Mouse (Mus musculus): ENCODE measurements around the gene Exosc5. TPM values are rescaled to one million over a fixed set of nuclear protein-coding genes. Genes with fewer than 3 reads are reported as not detected.

Gene Exosc5
- polyA plus RNA-seq, 2 experiments: 63.0 to 64.9 TPM

GRCm38 (mm10) chr7:25688810-25689586, 30.0 kb downstream of the Exosc5 start:
- under 1% methylated on average over 35 of the region's 52 CpGs for WGBS
- Histone ChIP-seq H3K9me3 (ENCODE audit: control insufficient read depth, low read length) (no peaks in the 10 kb centered on the region), H3K4me2 (replicated peaks; ENCODE audit: low read depth, low read length, severe bottlenecking) (peak overlapping the region; percentile 90), H3K36me3 (ENCODE audit: control insufficient read depth, insufficient read depth, low read length) (no peaks in the 10 kb centered on the region), H3K9ac (ENCODE audit: low read depth, low read length, severe bottlenecking) (peak overlapping the region; percentile 46), H3K27ac (replicated peaks; ENCODE audit: low read depth, low read length) (no peak overlapping the region), H3K4me1 (ENCODE audit: control insufficient read depth, insufficient read depth, low read length) (peaks cover 21% of the 10 kb centered on the region), H3K27me3 (ENCODE audit: control insufficient read depth, insufficient read depth, low read length) (peaks cover 50% of the 10 kb centered on the region), H3K4me3 (replicated peaks; ENCODE audit: low read length) (peak overlapping the region; percentile 60)
- TF ChIP-seq POLR2A (IDR thresholded peaks at IDR 0.05; ENCODE audit: borderline replicate concordance, extremely low read depth, insufficient read depth, insufficient read length): no peak
- peak; percentile 51 for ATAC-seq (ENCODE audit: low FRiP score, low read depth)
- DNase-seq (ENCODE audit: low spot score): peak; percentile 66

GRCm38 (mm10) chr7:25689603-25690021, 30.6 kb downstream of the Exosc5 start:
- peak overlapping the region; percentile 60 for H3K4me3 ChIP-seq (replicated peaks; ENCODE audit: low read length)
- peak overlapping the region; percentile 90 for H3K4me2 ChIP-seq (replicated peaks; ENCODE audit: low read depth, low read length, severe bottlenecking)
- 10% methylated on average over 12 of the region's 12 CpGs for WGBS
- no peaks in the 10 kb centered on the region for H3K9me3 ChIP-seq (ENCODE audit: control insufficient read depth, low read length)
- peaks cover 50% of the 10 kb centered on the region for H3K27me3 ChIP-seq (ENCODE audit: control insufficient read depth, insufficient read depth, low read length)
- TF ChIP-seq POLR2A (IDR thresholded peaks at IDR 0.05; ENCODE audit: borderline replicate concordance, extremely low read depth, insufficient read depth, insufficient read length): no peak
- no peak for DNase-seq (ENCODE audit: low spot score)
- H3K9ac ChIP-seq (ENCODE audit: low read depth, low read length, severe bottlenecking): peak overlapping the region; percentile 46; the same call in 1 of the 2 replicates
- no peak for ATAC-seq (ENCODE audit: low FRiP score, low read depth)
- H3K4me1 ChIP-seq (ENCODE audit: control insufficient read depth, insufficient read depth, low read length): peaks cover 21% of the 10 kb centered on the region
- H3K27ac ChIP-seq (replicated peaks; ENCODE audit: low read depth, low read length): no peak overlapping the region
- H3K36me3 ChIP-seq (ENCODE audit: control insufficient read depth, insufficient read depth, low read length): no peaks in the 10 kb centered on the region

- no peak for ATAC-seq (ENCODE audit: low FRiP score, low read depth)
These were observed 31.1 kb downstream of the Exosc5 start for GRCm38 (mm10) chr7:25690051-25690450.

GRCm38 (mm10) chr7:25694104-25694503, 35.1 kb downstream of the Exosc5 start:
- 71% methylated on average over 8 of the region's 8 CpGs for WGBS

More at GRCm38 (mm10) chr7:25690051-25690450, 31.1 kb downstream of the Exosc5 start:
- H3K36me3 ChIP-seq (ENCODE audit: control insufficient read depth, insufficient read depth, low read length): no peaks in the 10 kb centered on the region
- 39% methylated on average over 5 of the region's 5 CpGs for WGBS
- DNase-seq (ENCODE audit: low spot score): no peak
- H3K4me2 ChIP-seq (replicated peaks; ENCODE audit: low read depth, low read length, severe bottlenecking): peak overlapping the region; percentile 90; the same call in 1 of the 2 replicates
- TF ChIP-seq POLR2A (IDR thresholded peaks at IDR 0.05; ENCODE audit: borderline replicate concordance, extremely low read depth, insufficient read depth, insufficient read length): no peak
- H3K4me3 ChIP-seq (replicated peaks; ENCODE audit: low read length): peak overlapping the region; percentile 60; the same call in 1 of the 2 replicates
- H3K9me3 ChIP-seq (ENCODE audit: control insufficient read depth, low read length): no peaks in the 10 kb centered on the region
- H3K4me1 ChIP-seq (ENCODE audit: control insufficient read depth, insufficient read depth, low read length): peaks cover 21% of the 10 kb centered on the region
- H3K9ac ChIP-seq (ENCODE audit: low read depth, low read length, severe bottlenecking): no peak overlapping the region
- H3K27me3 ChIP-seq (ENCODE audit: control insufficient read depth, insufficient read depth, low read length): peaks cover 50% of the 10 kb centered on the region
- H3K27ac ChIP-seq (replicated peaks; ENCODE audit: low read depth, low read length): no peak overlapping the region

GRCm38 (mm10) chr7:25699851-25700250, 40.9 kb downstream of the Exosc5 start:
- no peak for TF ChIP-seq POLR2A (IDR thresholded peaks at IDR 0.05; ENCODE audit: borderline replicate concordance, extremely low read depth, insufficient read depth, insufficient read length)
- ATAC-seq (ENCODE audit: low FRiP score, low read depth) (no peak), DNase-seq (ENCODE audit: low spot score) (no peak)
- Histone ChIP-seq H3K27ac (replicated peaks; ENCODE audit: low read depth, low read length) (no peak overlapping the region), H3K4me1 (ENCODE audit: control insufficient read depth, insufficient read depth, low read length) (no peaks in the 10 kb centered on the region), H3K9ac (ENCODE audit: low read depth, low read length, severe bottlenecking) (no peak overlapping the region), H3K9me3 (ENCODE audit: control insufficient read depth, low read length) (no peaks in the 10 kb centered on the region), H3K4me2 (replicated peaks; ENCODE audit: low read depth, low read length, severe bottlenecking) (no peak overlapping the region), H3K36me3 (ENCODE audit: control insufficient read depth, insufficient read depth, low read length) (no peaks in the 10 kb centered on the region), H3K4me3 (replicated peaks; ENCODE audit: low read length) (no peak overlapping the region), H3K27me3 (ENCODE audit: control insufficient read depth, insufficient read depth, low read length) (no peaks in the 10 kb centered on the region; the same call in 1 of the 2 replicates)
- WGBS: 54% methylated on average over 13 of the region's 13 CpGs

More at GRCm38 (mm10) chr7:25694104-25694503, 35.1 kb downstream of the Exosc5 start:
- Histone ChIP-seq H3K9ac (ENCODE audit: low read depth, low read length, severe bottlenecking) (no peak overlapping the region), H3K9me3 (ENCODE audit: control insufficient read depth, low read length) (no peaks in the 10 kb centered on the region), H3K27me3 (ENCODE audit: control insufficient read depth, insufficient read depth, low read length) (peaks cover 18% of the 10 kb centered on the region), H3K36me3 (ENCODE audit: control insufficient read depth, insufficient read depth, low read length) (no peaks in the 10 kb centered on the region), H3K4me3 (replicated peaks; ENCODE audit: low read length) (no peak overlapping the region), H3K27ac (replicated peaks; ENCODE audit: low read depth, low read length) (no peak overlapping the region), H3K4me1 (ENCODE audit: control insufficient read depth, insufficient read depth, low read length) (peaks cover 5% of the 10 kb centered on the region; the same call in 1 of the 2 replicates), H3K4me2 (replicated peaks; ENCODE audit: low read depth, low read length, severe bottlenecking) (no peak overlapping the region)
- TF ChIP-seq POLR2A (IDR thresholded peaks at IDR 0.05; ENCODE audit: borderline replicate concordance, extremely low read depth, insufficient read depth, insufficient read length): no peak
- DNase-seq (ENCODE audit: low spot score) (no peak), ATAC-seq (ENCODE audit: low FRiP score, low read depth) (no peak)

All from limb, embryonic 14.5 days (tissue).